9 mouse cellular contexts compared by ENCODE assay signal in the genomic region with DNA sequence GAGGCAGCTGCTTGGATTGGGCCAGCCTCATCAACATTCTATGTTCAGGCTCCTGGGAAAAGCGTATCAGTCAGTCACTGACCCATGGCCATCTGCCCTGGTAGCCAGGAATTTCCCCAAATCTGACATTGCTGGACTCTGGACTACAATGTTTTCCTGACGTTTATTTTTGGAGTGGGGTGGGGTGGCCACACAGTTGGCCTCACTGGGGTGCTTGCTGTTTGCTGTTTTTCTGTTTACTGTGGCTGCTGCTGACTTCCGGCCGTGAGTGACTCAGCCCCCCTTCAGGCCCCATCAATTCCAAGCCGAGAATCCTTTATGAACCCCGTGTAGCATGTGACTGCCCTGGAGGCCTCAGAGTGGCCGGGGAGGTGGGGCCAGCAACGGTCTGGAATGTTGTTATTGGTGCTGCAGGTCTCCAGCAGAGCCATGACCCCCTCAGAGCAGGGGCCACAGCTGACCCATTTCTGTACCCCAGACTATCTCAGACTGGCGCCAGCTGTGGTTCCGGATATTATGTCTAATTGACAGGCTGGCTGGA. TPM values are rescaled to one million over a fixed set of nuclear protein-coding genes. Genes with fewer than 3 reads are reported as not detected.
DNase-seq lines count a peak whose midpoint lies in the region; ATAC-seq lines count a peak whose summit lies in the region.
"Had no signal": no experiment of that assay in that cellular context is flagged by ENCODE, and none has a peak within 500 bp of the region (broad histone marks: within the 10 kb centered on the region; RNA-seq: fewer than 3 reads in every experiment).

No protein-coding gene starts in this region.

- H3K36me3 ChIP-seq in megakaryocyte, embryonic 14.5 days (replicated peaks; ENCODE audit: low read length): no peaks in the 10 kb centered on the region
- no peaks in the 10 kb centered on the region for H3K36me3 ChIP-seq in lung, embryonic 16.5 days (ENCODE audit: control insufficient read depth, insufficient read depth, low read length)

- peak overlapping the region; percentile 33 for H3K4me3 ChIP-seq in megakaryocyte, embryonic 14.5 days (replicated peaks)
- H3K4me3 ChIP-seq in lung, embryonic 16.5 days (ENCODE audit: low read length): no peak overlapping the region

- peak overlapping the region; percentile 20; the same call in 1 of the 2 replicates for H3K4me2 ChIP-seq in lung, embryonic 16.5 days (ENCODE audit: low read depth, low read length)

- H3K9me3 ChIP-seq in megakaryocyte, embryonic 14.5 days: peaks cover 3% of the 10 kb centered on the region; the same call in 1 of the 2 replicates
- H3K9me3 ChIP-seq in lung, embryonic 16.5 days (ENCODE audit: control insufficient read depth, low read length): no peaks in the 10 kb centered on the region

- H3K27me3 ChIP-seq in megakaryocyte, embryonic 14.5 days (replicated peaks): peaks cover 72% of the 10 kb centered on the region
- no peaks in the 10 kb centered on the region for H3K27me3 ChIP-seq in lung, embryonic 16.5 days (ENCODE audit: control insufficient read depth, insufficient read depth, low read depth, low read length)

- H3K27ac ChIP-seq in lung, embryonic 16.5 days (ENCODE audit: low read length): peak overlapping the region; percentile 65
- H3K27ac ChIP-seq: macrophage had no signal

- peak; percentile 88 for DNase-seq in kidney, adult 9 months
- no peak for DNase-seq in left cerebral cortex, adult 9 months (ENCODE audit: low spot score in 2 of 2)
- no peak for DNase-seq in urinary bladder, postnatal 14 days (ENCODE audit: low spot score)
- DNase-seq in layer of hippocampus, postnatal 25 days (ENCODE audit: extremely low spot score in 1 of 2, low spot score in 1 of 2): no peak

- H3K9ac ChIP-seq in lung, embryonic 16.5 days (ENCODE audit: low read length): no peak overlapping the region

- H3K4me1 ChIP-seq in megakaryocyte, embryonic 14.5 days: peaks cover 47% of the 10 kb centered on the region
- peaks cover 33% of the 10 kb centered on the region for H3K4me1 ChIP-seq in lung, embryonic 16.5 days (replicated peaks; ENCODE audit: control insufficient read depth, insufficient read depth, low read length)

- no peak for ATAC-seq in megakaryocyte, adult 5-6 weeks (ENCODE audit: poor library complexity, severe bottlenecking)
- ATAC-seq in erythroblast, adult 5-6 weeks (replicated peaks; ENCODE audit: low FRiP score, poor library complexity, severe bottlenecking): peak; percentile 22; the same call in 1 of the 2 replicates
- peak; percentile 48 for ATAC-seq in lung, embryonic 16.5 days (ENCODE audit: low read depth)

- 29% methylated on average over 10 of the region's 10 CpGs for WGBS in lung, embryonic 16.5 days

RNA-seq across cellular contexts. Expression of gene Rhod, which starts 2.5 kb away (rescaled TPM):
- 0.16 TPM in 1 of 2 replicates, not detected in the other for polyA plus RNA-seq in megakaryocyte, embryonic 14.5 days (2012; ENCODE audit: insufficient read depth, low replicate concordance)
- total RNA-seq in megakaryocyte, adult 5-6 weeks (2015): not detected in 2 replicates
- total RNA-seq in megakaryocyte, adult 5-6 weeks (2017): not detected in 2 replicates
- not detected in 2 replicates for total RNA-seq in erythroblast, adult 5-6 weeks (2015; ENCODE audit: low replicate concordance)
- not detected in 2 replicates for total RNA-seq in erythroblast, adult 5-6 weeks (2017; ENCODE audit: low replicate concordance)
- 32.5 and 34.9 TPM in 2 replicates for polyA plus RNA-seq in lung, embryonic 16.5 days (2015; fragmentation: Nextera tagmentation; extraction: Ambion mirVana)
- 1 to 10 TPM in 1 of 2 experiments, under 1 TPM in 1; 0.87 to 1.2 TPM for total RNA-seq in layer of hippocampus, postnatal 25 days (2021)

RNA-seq across cellular contexts. Expression of gene Syt12, which starts 35.6 kb away (rescaled TPM):
- not detected in 2 replicates for polyA plus RNA-seq in megakaryocyte, embryonic 14.5 days (2012; ENCODE audit: insufficient read depth, low replicate concordance)
- total RNA-seq in megakaryocyte, adult 5-6 weeks (2015): not detected in 2 replicates
- total RNA-seq in megakaryocyte, adult 5-6 weeks (2017): not detected in 2 replicates
- total RNA-seq in erythroblast, adult 5-6 weeks (2015; ENCODE audit: low replicate concordance): not detected in 2 replicates
- not detected in 2 replicates for total RNA-seq in erythroblast, adult 5-6 weeks (2017; ENCODE audit: low replicate concordance)
- 1.2 and 1.6 TPM in 2 replicates for polyA plus RNA-seq in lung, embryonic 16.5 days (2015; fragmentation: Nextera tagmentation; extraction: Ambion mirVana)
- 10 to 100 TPM; 29.5 to 31.8 TPM for total RNA-seq in layer of hippocampus, postnatal 25 days (2021)
- polyA plus RNA-seq: macrophage had no signal

RNA-seq across cellular contexts. Expression of gene Kdm2a, which starts 43.6 kb away (rescaled TPM):
- polyA plus RNA-seq in megakaryocyte, embryonic 14.5 days (2012; ENCODE audit: insufficient read depth, low replicate concordance): 9.4 and 14.6 TPM in 2 replicates
- total RNA-seq in megakaryocyte, adult 5-6 weeks (2015): 60.4 and 63.0 TPM in 2 replicates
- total RNA-seq in megakaryocyte, adult 5-6 weeks (2017): 54.7 and 72.5 TPM in 2 replicates
- 56.6 and 57.5 TPM in 2 replicates for total RNA-seq in erythroblast, adult 5-6 weeks (2015; ENCODE audit: low replicate concordance)
- 71.1 and 123 TPM in 2 replicates for total RNA-seq in erythroblast, adult 5-6 weeks (2017; ENCODE audit: low replicate concordance)
- 35.1 and 42.9 TPM in 2 replicates for polyA plus RNA-seq in lung, embryonic 16.5 days (2015; fragmentation: Nextera tagmentation; extraction: Ambion mirVana)
- 10 to 100 TPM; 70.6 to 85.0 TPM for total RNA-seq in layer of hippocampus, postnatal 25 days (2021)

RNA-seq across cellular contexts. Expression of gene 2010003K11Rik, which starts 56.7 kb away (rescaled TPM):
- polyA plus RNA-seq in megakaryocyte, embryonic 14.5 days (2012; ENCODE audit: insufficient read depth, low replicate concordance): 0.26 TPM in 1 of 2 replicates, not detected in the other
- total RNA-seq in megakaryocyte, adult 5-6 weeks (2015): not detected in 2 replicates
- total RNA-seq in megakaryocyte, adult 5-6 weeks (2017): not detected in 2 replicates
- not detected in 2 replicates for total RNA-seq in erythroblast, adult 5-6 weeks (2015; ENCODE audit: low replicate concordance)
- 0.94 TPM in 1 of 2 replicates, not detected in the other for total RNA-seq in erythroblast, adult 5-6 weeks (2017; ENCODE audit: low replicate concordance)
- not detected in 2 replicates for polyA plus RNA-seq in lung, embryonic 16.5 days (2015; fragmentation: Nextera tagmentation; extraction: Ambion mirVana)
- not detected for total RNA-seq in layer of hippocampus, postnatal 25 days (2021)
- polyA plus RNA-seq: macrophage had no signal

Comparison
In these comparisons a context has a peak if more than half of its experiments do, and no peak if none do; other contexts are left out.
1. RNA of gene Syt12, which starts 35.6 kb away (total RNA-seq): 29.5 to 31.8 TPM in layer of hippocampus, postnatal 25 days; not detected in megakaryocyte, adult 5-6 weeks and not detected in erythroblast, adult 5-6 weeks; every median in the first group is over 10 times any median in the second.